Mouse (Mus musculus): ENCODE data around the gene Dhx16.
"Not testable (repeated sequence)": the region's sequence is repeated elsewhere in the genome, so short reads cannot be mapped to it uniquely, and the experiment has no call there.

Dhx16 gene

GRCm38 (mm10) chr17:35920384-35920783 lies 40.8 kb downstream of the Dhx16 start:
- no peak for DNase-seq (ENCODE audit: extremely low read depth, low read depth)

GRCm38 (mm10) chr17:35920862-35921562 lies 41.4 kb downstream of the Dhx16 start:
- DNase-seq (ENCODE audit: extremely low read depth, low read depth) = no peak

- no peak for DNase-seq (ENCODE audit: extremely low read depth, low read depth)
These were observed 42.1 kb downstream of the Dhx16 start for GRCm38 (mm10) chr17:35921710-35922109.

GRCm38 (mm10) chr17:35922566-35922965 lies 42.9 kb downstream of the Dhx16 start:
- no peak for DNase-seq (ENCODE audit: extremely low read depth, low read depth)

- DNase-seq (ENCODE audit: extremely low read depth, low read depth) = no peak
These were observed 43.7 kb downstream of the Dhx16 start for GRCm38 (mm10) chr17:35923281-35923680.

- peak; percentile 95 for DNase-seq (ENCODE audit: extremely low read depth, low read depth)
These were observed 47.9 kb downstream of the Dhx16 start for GRCm38 (mm10) chr17:35927471-35927870.

GRCm38 (mm10) chr17:35929534-35929933 lies 49.9 kb downstream of the Dhx16 start:
- no peak for DNase-seq (ENCODE audit: extremely low read depth, low read depth)

GRCm38 (mm10) chr17:35930627-35931026 lies 51.0 kb downstream of the Dhx16 start:
- DNase-seq (ENCODE audit: extremely low read depth, low read depth) = no peak

- no peak for DNase-seq (ENCODE audit: extremely low read depth, low read depth)
These were observed 53.0 kb downstream of the Dhx16 start for GRCm38 (mm10) chr17:35932608-35933007.

- not testable (repeated sequence) for DNase-seq (ENCODE audit: extremely low read depth, low read depth)
These were observed 56.1 kb downstream of the Dhx16 start for GRCm38 (mm10) chr17:35935763-35936162.

GRCm38 (mm10) chr17:35937700-35938348 lies 58.2 kb downstream of the Dhx16 start:
- peak; percentile 54 for DNase-seq (ENCODE audit: extremely low read depth, low read depth)

GRCm38 (mm10) chr17:35939108-35939507 lies 59.5 kb downstream of the Dhx16 start:
- DNase-seq (ENCODE audit: extremely low read depth, low read depth) = no peak

- DNase-seq (ENCODE audit: extremely low read depth, low read depth) = no peak
These were observed 60.3 kb downstream of the Dhx16 start for GRCm38 (mm10) chr17:35939941-35940340.

Measured in MEL-GATA-1-ER (cell line).